Mouse (Mus musculus) erythroblast, embryonic 14.5 days (primary cell): ENCODE data around the gene Mad1l1.

Experiments used
- GATA1 ChIP-seq: IDR thresholded peaks from 2 replicates; pipeline ENCODE4 v1.6.1; 2012; ENCODE audit warnings: low read length, inconsistent platforms, mixed read lengths
- TAL1 ChIP-seq: IDR thresholded peaks from 3 replicates; pipeline ENCODE4 v1.6.1; 2012; ENCODE audit warnings: low read length, inconsistent platforms, mixed read lengths

- TF ChIP-seq TAL1 (no peak), GATA1 (no peak)
Observed at GRCm38 (mm10) chr5:140250370-140250769, 71.0 kb downstream of the Mad1l1 start.
